Mouse (Mus musculus) MEL (cell line): ENCODE measurements at regions not wholly inside any gene's neighbourhood (a gene's known extent, or its start where the extent isn't known, plus 50 kb on each side); places are given as distances from the start of the nearest gene placed in this dataset.

Source experiments
- DNase-seq: peaks from one replicate; pipeline ENCODE4 v3.0.0; 2011; ENCODE audit warnings: low read depth, low spot score
- H3K27ac ChIP-seq: 2 replicates; pipeline ENCODE4 v1.5.1; 2012; ENCODE audit warnings: low read depth, mild to moderate bottlenecking, control low read depth, low read length, moderate library complexity; ENCODE audit not compliant: control insufficient read depth
- H3K27me3 ChIP-seq, 2 experiments: fragments of 150-350 bp in 1 of 2; sonication (generic) in 1 of 2; 2 replicates each; pipeline ENCODE4 v1.6.1; 2012; ENCODE audit warnings: low read length in 2 of 2, mild to moderate bottlenecking in 2 of 2, improper control_type of control experiment in 1 of 2, moderate library complexity in 1 of 2; ENCODE audit not compliant: insufficient read depth in 2 of 2, control insufficient read depth in 1 of 2
- H3K36me3 ChIP-seq, 2 experiments: 2 replicates each; pipeline ENCODE4 v1.6.1; 2012 to 2014; ENCODE audit warnings: low read length in 2 of 2, improper control_type of control experiment in 1 of 2, inconsistent platforms in 1 of 2, mild to moderate bottlenecking in 1 of 2; ENCODE audit not compliant: insufficient read depth in 2 of 2, control insufficient read depth in 1 of 2
- H3K4me1 ChIP-seq, 2 experiments: fragments of 150-350 bp in 1 of 2; sonication (generic) in 1 of 2; 2 replicates each; pipeline ENCODE4 v1.6.1; 2012; ENCODE audit warnings: low read length in 2 of 2, improper control_type of control experiment in 1 of 2, mild to moderate bottlenecking in 1 of 2; ENCODE audit not compliant: insufficient read depth in 2 of 2, control insufficient read depth in 1 of 2
- H3K4me3 ChIP-seq, 2 experiments: fragments of 150-350 bp in 1 of 2; sonication (generic) in 1 of 2; 2 replicates each; pipeline ENCODE4 v1.5.1; 2012; ENCODE audit warnings: low read depth in 2 of 2, low read length in 2 of 2, mild to moderate bottlenecking in 2 of 2, moderate library complexity in 2 of 2, control low read depth in 1 of 2, improper control_type of control experiment in 1 of 2; ENCODE audit not compliant: control insufficient read depth in 1 of 2, insufficient read depth in 1 of 2
- H3K79me2 ChIP-seq: 2 replicates; pipeline ENCODE4 v1.6.1; 2012; ENCODE audit warnings: mild to moderate bottlenecking, low read length, moderate library complexity; ENCODE audit not compliant: control insufficient read depth, poor library complexity, insufficient read depth
- H3K9ac ChIP-seq: 2 replicates; pipeline ENCODE4 v1.6.1; 2012; ENCODE audit warnings: low read depth, mild to moderate bottlenecking, control low read depth, low read length, moderate library complexity; ENCODE audit not compliant: control insufficient read depth, poor library complexity, severe bottlenecking
- H3K9me3 ChIP-seq: fragments of 150-350 bp; sonication (generic); replicated peaks from 2 replicates; pipeline ENCODE4 v1.6.1; 2012; ENCODE audit warnings: mild to moderate bottlenecking, low read length, improper control_type of control experiment, moderate library complexity; ENCODE audit not compliant: insufficient read depth
- BHLHE40 ChIP-seq: IDR thresholded peaks from 2 replicates; pipeline ENCODE4 v1.6.1; 2012; ENCODE audit warnings: low read depth, mild to moderate bottlenecking, inconsistent platforms, low read length, improper control_type of control experiment, borderline replicate concordance
- CHD1 ChIP-seq: IDR thresholded peaks from 2 replicates; pipeline ENCODE4 v1.6.1; 2012; ENCODE audit warnings: low read depth, mild to moderate bottlenecking, inconsistent platforms, low read length, improper control_type of control experiment
- CHD2 ChIP-seq: IDR thresholded peaks from 2 replicates; pipeline ENCODE4 v1.6.1; 2011; ENCODE audit warnings: low read length, improper control_type of control experiment
- E2F4 ChIP-seq: IDR thresholded peaks from 2 replicates; pipeline ENCODE4 v1.6.1; 2011; ENCODE audit warnings: low read depth, low read length, improper control_type of control experiment, borderline replicate concordance
- EP300 ChIP-seq, 2 experiments: IDR thresholded peaks; 2 replicates each; pipeline ENCODE4 v1.6.1; 2011; ENCODE audit warnings: improper control_type of control experiment in 2 of 2, low read length in 2 of 2, low read depth in 1 of 2, mild to moderate bottlenecking in 1 of 2
- ETS1 ChIP-seq: IDR thresholded peaks from 2 replicates; pipeline ENCODE4 v1.6.1; 2012; ENCODE audit warnings: low read depth, mild to moderate bottlenecking, inconsistent platforms, low read length, improper control_type of control experiment, moderate library complexity
- GATA1 ChIP-seq: IDR thresholded peaks from 2 replicates; pipeline ENCODE4 v1.6.1; 2011; ENCODE audit warnings: low read depth, low read length, improper control_type of control experiment
- JUND ChIP-seq: IDR thresholded peaks from 2 replicates; pipeline ENCODE4 v1.6.1; 2011; ENCODE audit warnings: low read depth, mild to moderate bottlenecking, improper control_type of control experiment, low read length
- KAT2A ChIP-seq: conservative IDR thresholded peaks from 2 replicates; pipeline ENCODE4 v1.6.1; 2012; ENCODE audit warnings: low read depth, low read length, improper control_type of control experiment, inconsistent platforms
- MAFK ChIP-seq: IDR thresholded peaks from 2 replicates; pipeline ENCODE4 v1.6.1; 2011; ENCODE audit warnings: low read depth, mild to moderate bottlenecking, low read length, improper control_type of control experiment, borderline replicate concordance
- MAZ ChIP-seq: IDR thresholded peaks from 2 replicates; pipeline ENCODE4 v1.6.1; 2012; ENCODE audit warnings: low read depth, mild to moderate bottlenecking, inconsistent platforms, low read length, improper control_type of control experiment
- MEF2A ChIP-seq: IDR thresholded peaks from 2 replicates; pipeline ENCODE4 v1.6.1; 2014; ENCODE audit warnings: low read depth, mild to moderate bottlenecking, inconsistent platforms, low read length, improper control_type of control experiment; ENCODE audit not compliant: poor library complexity, insufficient replicate concordance, severe bottlenecking; ENCODE audit errors: extremely low read depth
- MYB ChIP-seq: IDR thresholded peaks from 2 replicates; pipeline ENCODE4 v1.6.1; 2011; ENCODE audit warnings: mild to moderate bottlenecking, low read depth, low read length, improper control_type of control experiment
- NELFE ChIP-seq: IDR thresholded peaks from 2 replicates; pipeline ENCODE4 v1.6.1; 2011; ENCODE audit warnings: low read depth, low read length, improper control_type of control experiment
- POLR2A ChIP-seq, 2 experiments: IDR thresholded peaks; 2 replicates each; pipeline ENCODE4 v1.6.1; 2011 to 2012; ENCODE audit warnings: low read length in 2 of 2, mild to moderate bottlenecking in 2 of 2, control low read depth in 1 of 2, improper control_type of control experiment in 1 of 2, low read depth in 1 of 2, moderate library complexity in 1 of 2; ENCODE audit not compliant: control insufficient read depth in 1 of 2, insufficient read depth in 1 of 2, poor library complexity in 1 of 2
- RAD21 ChIP-seq: IDR thresholded peaks from 2 replicates; pipeline ENCODE4 v1.6.1; 2011; ENCODE audit warnings: mild to moderate bottlenecking, low read depth, low read length, improper control_type of control experiment
- SIN3A ChIP-seq: IDR thresholded peaks from 2 replicates; pipeline ENCODE4 v1.6.1; 2012; ENCODE audit warnings: low read length, improper control_type of control experiment, inconsistent platforms
- SMC3 ChIP-seq: IDR thresholded peaks from 2 replicates; pipeline ENCODE4 v1.6.1; 2011; ENCODE audit warnings: low read depth, low read length, improper control_type of control experiment
- TAL1 ChIP-seq: IDR thresholded peaks from 2 replicates; pipeline ENCODE4 v1.6.1; 2012; ENCODE audit warnings: mild to moderate bottlenecking, inconsistent platforms, low read length, moderate library complexity, mixed read lengths
- TBP ChIP-seq: IDR thresholded peaks from 2 replicates; pipeline ENCODE4 v1.8.0; 2011; ENCODE audit warnings: low read depth, low read length, improper control_type of control experiment
- TCF12 ChIP-seq: IDR thresholded peaks from 2 replicates; pipeline ENCODE4 v1.6.1; 2014; ENCODE audit warnings: low read depth, mild to moderate bottlenecking, inconsistent platforms, low read length, improper control_type of control experiment, moderate library complexity
- UBTF ChIP-seq: IDR thresholded peaks from 2 replicates; pipeline ENCODE4 v1.6.1; 2012; ENCODE audit warnings: low read depth, mild to moderate bottlenecking, inconsistent platforms, low read length, improper control_type of control experiment, moderate library complexity, borderline replicate concordance; ENCODE audit not compliant: insufficient read depth
- USF1 ChIP-seq: IDR thresholded peaks from 2 replicates; pipeline ENCODE4 v1.6.1; 2014; ENCODE audit warnings: low read depth, mild to moderate bottlenecking, inconsistent platforms, low read length, improper control_type of control experiment, moderate library complexity
- USF2 ChIP-seq, 2 experiments: IDR thresholded peaks; 2 replicates each; pipeline ENCODE4 v1.6.1; 2011 to 2012; ENCODE audit warnings: improper control_type of control experiment in 2 of 2, low read length in 2 of 2, borderline replicate concordance in 1 of 2, inconsistent platforms in 1 of 2, low read depth in 1 of 2, mild to moderate bottlenecking in 1 of 2; ENCODE audit not compliant: insufficient read depth in 1 of 2
- ZC3H11A ChIP-seq: IDR thresholded peaks from 2 replicates; pipeline ENCODE4 v1.6.1; 2012; ENCODE audit warnings: low read depth, mild to moderate bottlenecking, inconsistent platforms, low read length, improper control_type of control experiment
- ZMIZ1 ChIP-seq: IDR thresholded peaks from 2 replicates; pipeline ENCODE4 v1.6.1; 2012; ENCODE audit warnings: low read depth, mild to moderate bottlenecking, inconsistent platforms, low read length, improper control_type of control experiment, moderate library complexity

DNA sequence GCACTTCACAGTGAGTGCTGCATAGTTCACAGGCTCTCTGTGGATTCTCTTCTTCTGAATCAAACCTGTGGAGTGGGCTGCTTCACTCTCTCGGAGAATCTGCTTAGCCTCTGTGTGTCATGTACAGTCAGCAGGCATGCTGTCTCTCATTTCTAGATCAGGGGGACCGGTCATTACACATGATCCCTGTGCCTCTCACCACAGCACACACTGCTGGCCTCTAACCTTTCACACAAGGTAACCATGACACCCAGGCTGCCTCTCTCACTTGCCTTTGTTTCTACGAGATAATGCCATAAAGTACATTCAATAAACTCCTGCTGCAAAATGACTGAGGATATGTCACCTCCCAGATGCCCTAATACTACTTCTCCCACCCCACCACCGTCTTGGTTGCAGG, 237.2 kb upstream of the Fermt1 start:
- no peak for DNase-seq
- Histone ChIP-seq H3K27ac (no peak overlapping the region), H3K36me3 (no peaks in the 10 kb centered on the region), H3K9ac (no peak overlapping the region)
- TF ChIP-seq TCF12 (no peak), USF2 (IDR thresholded peaks at IDR 0.05; ENCODE audit: borderline replicate concordance in 1 of 2, insufficient read depth in 1 of 2, low read depth in 1 of 2, low read length in 2 of 2) (no peak), SMC3 (no peak), MEF2A (no peak), BHLHE40 (no peak), E2F4 (no peak), RAD21 (no peak), EP300 (IDR thresholded peaks at IDR 0.05; ENCODE audit: low read depth in 1 of 2, low read length in 2 of 2) (no peak), SIN3A (no peak), CHD1 (no peak), ZC3H11A (no peak), NELFE (no peak), ZMIZ1 (no peak), ETS1 (no peak), CHD2 (no peak), MAFK (no peak), KAT2A (no peak), MAZ (no peak), POLR2A (IDR thresholded peaks at IDR 0.05; ENCODE audit: control insufficient read depth in 1 of 2, insufficient read depth in 1 of 2, low read depth in 1 of 2, low read length in 2 of 2, poor library complexity in 1 of 2) (no peak)
- TF ChIP-seq, all 39 proteins: peak for 0
- Histone ChIP-seq H3K79me2 (no peaks in the 10 kb centered on the region), H3K4me1 (no peaks in the 10 kb centered on the region), H3K27me3 (no peaks in the 10 kb centered on the region), H3K9me3 (no peaks in the 10 kb centered on the region), H3K4me3 (no peak overlapping the region)

- Histone ChIP-seq H3K4me1 (no peaks in the 10 kb centered on the region), H3K79me2 (no peaks in the 10 kb centered on the region), H3K27me3 (no peaks in the 10 kb centered on the region), H3K4me3 (no peak overlapping the region), H3K36me3 (no peaks in the 10 kb centered on the region), H3K27ac (no peak overlapping the region), H3K9ac (no peak overlapping the region), H3K9me3 (no peaks in the 10 kb centered on the region)
- no peak for TF ChIP-seq RAD21
- no peak for TF ChIP-seq UBTF
- no peak for TF ChIP-seq CHD2
- no peak for TF ChIP-seq CHD1
- TF ChIP-seq MEF2A, result no peak
- TF ChIP-seq MYB, result no peak
- no peak for TF ChIP-seq TCF12
- no peak for TF ChIP-seq POLR2A (IDR thresholded peaks at IDR 0.05; ENCODE audit: control insufficient read depth in 1 of 2, insufficient read depth in 1 of 2, low read depth in 1 of 2, low read length in 2 of 2, poor library complexity in 1 of 2)
- TF ChIP-seq NELFE, result no peak
- TF ChIP-seq BHLHE40, result no peak
- TF ChIP-seq USF2 (IDR thresholded peaks at IDR 0.05; ENCODE audit: borderline replicate concordance in 1 of 2, insufficient read depth in 1 of 2, low read depth in 1 of 2, low read length in 2 of 2), result no peak
- TF ChIP-seq USF1, result no peak
- no peak for TF ChIP-seq JUND
- no peak for TF ChIP-seq TAL1
- TF ChIP-seq SIN3A, result no peak
- TF ChIP-seq GATA1, result no peak
- no peak for TF ChIP-seq MAZ
- no peak for TF ChIP-seq TBP
- DNase-seq, result no peak
Measured at GRCm38 (mm10) chr2:133204295-133204866, 258.7 kb upstream of the Fermt1 start.
